ENCODE assay signal across 21 mouse cellular contexts in the genomic region with DNA sequence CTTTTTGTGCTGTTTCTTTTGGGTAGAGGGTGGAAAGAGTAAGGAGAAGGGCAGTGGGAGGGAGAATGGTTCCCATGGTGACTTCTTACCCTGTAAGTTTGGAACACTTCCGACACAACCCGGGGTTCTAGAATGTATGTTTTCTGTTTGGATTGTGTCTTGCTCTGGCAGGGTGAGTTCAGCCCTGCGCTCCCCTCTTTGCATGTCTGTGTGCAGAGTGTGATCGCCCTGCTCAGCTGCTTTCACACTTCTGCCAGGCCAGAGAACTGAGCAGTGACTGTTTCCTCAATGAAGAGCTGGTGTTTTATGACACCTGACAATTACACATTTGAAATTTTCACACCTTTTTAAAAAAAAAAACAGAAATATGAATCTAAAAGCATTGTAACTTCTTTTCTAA.
A peak's percentile ranks its signal among the peaks of the same experiment; 100 is the strongest.
DNase-seq lines count a peak whose midpoint lies in the region; ATAC-seq and TF ChIP-seq lines count a peak whose summit lies in the region.
"Had no signal": no experiment of that assay in that cellular context is flagged by ENCODE, and none has a peak within 500 bp of the region (broad histone marks: within the 10 kb centered on the region; RNA-seq: fewer than 3 reads in every experiment).

No protein-coding gene starts in this region.

- H3K9me3 ChIP-seq in forebrain, postnatal 0 days (ENCODE audit: low read length) = no peaks in the 10 kb centered on the region
- no peaks in the 10 kb centered on the region for H3K9me3 ChIP-seq in forebrain, embryonic 11.5 days (ENCODE audit: control insufficient read depth, low read length)
- H3K9me3 ChIP-seq in midbrain, embryonic 11.5 days (ENCODE audit: control insufficient read depth, low read length) = no peaks in the 10 kb centered on the region
- H3K9me3 ChIP-seq in midbrain, embryonic 14.5 days (ENCODE audit: control insufficient read depth, low read length) = no peaks in the 10 kb centered on the region
- H3K9me3 ChIP-seq: embryonic facial prominence, embryonic 10.5 days; embryonic facial prominence, embryonic 12.5 days; forebrain, embryonic 12.5 days had no signal

- no peak overlapping the region for H3K9ac ChIP-seq in forebrain, postnatal 0 days
- H3K9ac ChIP-seq in forebrain, embryonic 11.5 days (ENCODE audit: low read length) = no peak overlapping the region
- no peak overlapping the region for H3K9ac ChIP-seq in midbrain, embryonic 11.5 days (ENCODE audit: low read length)
- no peak overlapping the region for H3K9ac ChIP-seq in midbrain, embryonic 14.5 days (replicated peaks; ENCODE audit: low read length)
- H3K9ac ChIP-seq: embryonic facial prominence, embryonic 12.5 days; forebrain, embryonic 12.5 days had no signal

- H3K4me2 ChIP-seq in forebrain, postnatal 0 days (ENCODE audit: low read depth) = no peak overlapping the region
- H3K4me2 ChIP-seq in forebrain, embryonic 11.5 days (ENCODE audit: low read depth, low read length, severe bottlenecking) = no peak overlapping the region
- H3K4me2 ChIP-seq in midbrain, embryonic 11.5 days = no peak overlapping the region
- H3K4me2 ChIP-seq in midbrain, embryonic 14.5 days (ENCODE audit: low read length) = no peak overlapping the region
- H3K4me2 ChIP-seq: embryonic facial prominence, embryonic 12.5 days; forebrain, embryonic 12.5 days had no signal

- no peaks in the 10 kb centered on the region for H3K36me3 ChIP-seq in forebrain, postnatal 0 days (ENCODE audit: insufficient read depth)
- no peaks in the 10 kb centered on the region for H3K36me3 ChIP-seq in forebrain, embryonic 11.5 days (ENCODE audit: control insufficient read depth, insufficient read depth, low read length)
- H3K36me3 ChIP-seq in midbrain, embryonic 11.5 days (ENCODE audit: control insufficient read depth, insufficient read depth, low read length) = no peaks in the 10 kb centered on the region
- H3K36me3 ChIP-seq in midbrain, embryonic 14.5 days (ENCODE audit: control insufficient read depth, insufficient read depth, low read length) = no peaks in the 10 kb centered on the region
- H3K36me3 ChIP-seq: embryonic facial prominence, embryonic 10.5 days; embryonic facial prominence, embryonic 12.5 days; forebrain, embryonic 12.5 days had no signal

- ATAC-seq in forebrain, postnatal 0 days = 0 out of 2 replicates have a peak, but pooled peaks have one; percentile 28
- no peak for ATAC-seq in forebrain, embryonic 11.5 days (replicated peaks; ENCODE audit: low FRiP score)
- ATAC-seq in midbrain, embryonic 11.5 days (ENCODE audit: low FRiP score) = no peak
- ATAC-seq in midbrain, embryonic 14.5 days (ENCODE audit: low FRiP score, low TSS enrichment) = no peak
- 0 out of 2 replicates have a peak, but pooled peaks have one; percentile 64 for ATAC-seq in monocyte, adult 5-6 weeks (replicated peaks; ENCODE audit: insufficient number of reproducible peaks, low FRiP score, low TSS enrichment, poor library complexity, severe bottlenecking)
- ATAC-seq: forebrain, embryonic 14.5 days; forebrain, embryonic 16.5 days had no signal

- H3K4me3 ChIP-seq in forebrain, postnatal 0 days (ENCODE audit: low read depth, low read length) = no peak overlapping the region
- no peak overlapping the region for H3K4me3 ChIP-seq in forebrain, embryonic 11.5 days (ENCODE audit: low read depth, low read length)
- H3K4me3 ChIP-seq in midbrain, embryonic 11.5 days (ENCODE audit: low read depth, low read length) = no peak overlapping the region
- H3K4me3 ChIP-seq in midbrain, embryonic 14.5 days (replicated peaks; ENCODE audit: low read depth, low read length) = no peak overlapping the region
- H3K4me3 ChIP-seq: embryonic facial prominence, embryonic 10.5 days; embryonic facial prominence, embryonic 12.5 days; forebrain, embryonic 12.5 days had no signal

- H3K27ac ChIP-seq in forebrain, postnatal 0 days (ENCODE audit: low read depth, low read length) = no peak overlapping the region
- H3K27ac ChIP-seq in forebrain, embryonic 11.5 days (ENCODE audit: low read depth, low read length) = no peak overlapping the region
- no peak overlapping the region for H3K27ac ChIP-seq in midbrain, embryonic 11.5 days (ENCODE audit: low read depth, low read length)
- no peak overlapping the region for H3K27ac ChIP-seq in midbrain, embryonic 14.5 days (replicated peaks; ENCODE audit: low read depth, low read length)
- H3K27ac ChIP-seq: embryonic facial prominence, embryonic 10.5 days; embryonic facial prominence, embryonic 12.5 days; forebrain, embryonic 12.5 days had no signal

- no peaks in the 10 kb centered on the region for H3K27me3 ChIP-seq in forebrain, postnatal 0 days (ENCODE audit: insufficient read depth, low read length)
- no peaks in the 10 kb centered on the region for H3K27me3 ChIP-seq in forebrain, embryonic 11.5 days (ENCODE audit: control insufficient read depth, insufficient read depth, low read length)
- no peaks in the 10 kb centered on the region for H3K27me3 ChIP-seq in midbrain, embryonic 11.5 days (ENCODE audit: control insufficient read depth, insufficient read depth, low read length)
- H3K27me3 ChIP-seq in midbrain, embryonic 14.5 days (ENCODE audit: control insufficient read depth, insufficient read depth, low read length) = no peaks in the 10 kb centered on the region
- H3K27me3 ChIP-seq: embryonic facial prominence, embryonic 12.5 days; forebrain, embryonic 12.5 days had no signal

- DNase-seq in forebrain, postnatal 0 days = no peak
- DNase-seq in forebrain, embryonic 11.5 days (ENCODE audit: low spot score) = no peak
- DNase-seq in midbrain, embryonic 11.5 days (ENCODE audit: low spot score, missing footprints) = peak; percentile 60
- no peak for DNase-seq in midbrain, embryonic 14.5 days
- DNase-seq in A20 (ENCODE audit: low read depth, low spot score) = peak; percentile 34
- no peak for DNase-seq in right cerebral cortex, postnatal 36 days (ENCODE audit: low spot score in 2 of 2)
- DNase-seq in adrenal gland, postnatal 36 days = no peak
- DNase-seq: adrenal gland, adult 2 months; adrenal gland, postnatal 10 days; adrenal gland, postnatal 25 days; cerebellum, adult 11-12 months; cerebellum, adult 2 months; cerebellum, adult 9-10 months; cerebellum, postnatal 10 days; cerebellum, postnatal 25 days had no signal

- no peaks in the 10 kb centered on the region for H3K4me1 ChIP-seq in forebrain, postnatal 0 days (ENCODE audit: insufficient read depth)
- H3K4me1 ChIP-seq in forebrain, embryonic 11.5 days (replicated peaks; ENCODE audit: control insufficient read depth, insufficient read depth, low read length) = no peaks in the 10 kb centered on the region
- H3K4me1 ChIP-seq in midbrain, embryonic 11.5 days (ENCODE audit: control insufficient read depth, insufficient read depth, low read length) = no peaks in the 10 kb centered on the region
- H3K4me1 ChIP-seq in midbrain, embryonic 14.5 days (ENCODE audit: control insufficient read depth, insufficient read depth, low read length) = no peaks in the 10 kb centered on the region
- H3K4me1 ChIP-seq: embryonic facial prominence, embryonic 10.5 days; embryonic facial prominence, embryonic 12.5 days; forebrain, embryonic 12.5 days had no signal

- no peak for TF ChIP-seq CTCF in forebrain, postnatal 0 days (IDR thresholded peaks at IDR 0.05; ENCODE audit: low read depth)

- WGBS in forebrain, postnatal 0 days = 68% methylated on average over 4 of the region's 4 CpGs
- 85% methylated on average over 4 of the region's 4 CpGs for WGBS in forebrain, embryonic 11.5 days
- 91% methylated on average over 4 of the region's 4 CpGs for WGBS in midbrain, embryonic 11.5 days
- WGBS in midbrain, embryonic 14.5 days = 87% methylated on average over 4 of the region's 4 CpGs

Comparison
In these comparisons a context has a peak if more than half of its experiments do, and no peak if none do; other contexts are left out.
1. ATAC-seq: peak in forebrain, postnatal 0 days (single experiment) and monocyte, adult 5-6 weeks (single experiment); none in forebrain, embryonic 11.5 days (single experiment), midbrain, embryonic 11.5 days (single experiment) and midbrain, embryonic 14.5 days (single experiment).
2. DNase-seq: peak in midbrain, embryonic 11.5 days (single experiment) and A20 (single experiment); none in forebrain, postnatal 0 days (single experiment), forebrain, embryonic 11.5 days (single experiment), midbrain, embryonic 14.5 days (single experiment), right cerebral cortex, postnatal 36 days (0 of 2) and adrenal gland, postnatal 36 days (0 of 2).